Mouse (Mus musculus): ENCODE measurements around the gene Cel. TPM values are rescaled to one million over a fixed set of nuclear protein-coding genes. Genes with fewer than 3 reads are reported as not detected.
A peak's percentile ranks its signal among the peaks of the same experiment; 100 is the strongest.

Gene Cel
- total and polyA plus RNA-seq, 3 experiments: not detected

GRCm38 (mm10) chr2:28514489-28514888 lies 48.7 kb downstream of the Cel start:
- H3K4me3 ChIP-seq (ENCODE audit: control insufficient read depth in 1 of 2, insufficient read depth in 1 of 2, low read depth in 2 of 2, low read length in 2 of 2): peak overlapping the region; percentile 14 to 91; a peak in 1 of 4 replicates
- peaks cover 2 to 14% of the 10 kb centered on the region in 2 experiments; a peak in 3 of 4 replicates for H3K4me1 ChIP-seq (ENCODE audit: control insufficient read depth in 1 of 2, insufficient read depth in 2 of 2, low read length in 2 of 2)
- no peak overlapping the region for H3K27ac ChIP-seq (ENCODE audit: control insufficient read depth, low read depth, low read length)
- H3K27me3 ChIP-seq (ENCODE audit: control insufficient read depth in 1 of 2, insufficient read depth in 2 of 2, low read length in 2 of 2): peaks cover 0 to 5% of the 10 kb centered on the region in 2 experiments; a peak in 3 of 4 replicates
- peak overlapping the region; percentile 23; the same call in 1 of the 2 replicates for H3K9ac ChIP-seq (ENCODE audit: control insufficient read depth, low read depth, low read length, poor library complexity, severe bottlenecking)
- TF ChIP-seq TAL1 (IDR thresholded peaks at IDR 0.05; ENCODE audit: low read length) (no peak), RAD21 (IDR thresholded peaks at IDR 0.05; ENCODE audit: low read depth, low read length) (peak; percentile 64), TBP (IDR thresholded peaks at IDR 0.05; ENCODE audit: low read depth, low read length) (no peak), SIN3A (IDR thresholded peaks at IDR 0.05; ENCODE audit: low read length) (peak; percentile 66), CTCF (IDR thresholded peaks at IDR 0.05 in 2 of 3, conservative IDR thresholded peaks at IDR 0.05 in 1 of 3; ENCODE audit: control insufficient read depth in 1 of 3, insufficient read depth in 1 of 3, low read depth in 2 of 3, low read length in 3 of 3, poor library complexity in 1 of 3, severe bottlenecking in 1 of 3) (peak; percentile 89 to 95 (median 92)), SMC3 (IDR thresholded peaks at IDR 0.05; ENCODE audit: low read depth, low read length) (peak; percentile 56), MAZ (IDR thresholded peaks at IDR 0.05; ENCODE audit: low read depth, low read length) (peak; percentile 86; the same call in 1 of the 2 replicates), ZC3H11A (IDR thresholded peaks at IDR 0.05; ENCODE audit: low read depth, low read length) (peak; percentile 23; the same call in 1 of the 2 replicates)
- no peaks in the 10 kb centered on the region; the same call in 1 of the 2 replicates for H3K79me2 ChIP-seq (ENCODE audit: control insufficient read depth, insufficient read depth, low read length, poor library complexity)
- no peaks in the 10 kb centered on the region for H3K9me3 ChIP-seq (replicated peaks; ENCODE audit: insufficient read depth, low read length)
- H3K36me3 ChIP-seq (ENCODE audit: control insufficient read depth in 1 of 2, insufficient read depth in 2 of 2, low read length in 2 of 2): peaks cover 0 to 5% of the 10 kb centered on the region in 2 experiments; a peak in 2 of 4 replicates
- peak; percentile 86 for DNase-seq (ENCODE audit: low read depth, low spot score)

- no peak overlapping the region for H3K27ac ChIP-seq (ENCODE audit: control insufficient read depth, low read depth, low read length)
- peaks cover 0 to 8% of the 10 kb centered on the region in 2 experiments; a peak in 3 of 4 replicates for H3K27me3 ChIP-seq (ENCODE audit: control insufficient read depth in 1 of 2, insufficient read depth in 2 of 2, low read length in 2 of 2)
- H3K79me2 ChIP-seq (ENCODE audit: control insufficient read depth, insufficient read depth, low read length, poor library complexity): no peaks in the 10 kb centered on the region; the same call in 1 of the 2 replicates
- peak overlapping the region; percentile 67 for H3K9ac ChIP-seq (ENCODE audit: control insufficient read depth, low read depth, low read length, poor library complexity, severe bottlenecking)
- H3K9me3 ChIP-seq (replicated peaks; ENCODE audit: insufficient read depth, low read length): no peaks in the 10 kb centered on the region
- peak overlapping the region; percentile 65 to 91 for H3K4me3 ChIP-seq (ENCODE audit: control insufficient read depth in 1 of 2, insufficient read depth in 1 of 2, low read depth in 2 of 2, low read length in 2 of 2)
- peaks cover 2 to 14% of the 10 kb centered on the region in 2 experiments; a peak in 3 of 4 replicates for H3K4me1 ChIP-seq (ENCODE audit: control insufficient read depth in 1 of 2, insufficient read depth in 2 of 2, low read length in 2 of 2)
- TF ChIP-seq JUND (IDR thresholded peaks at IDR 0.05; ENCODE audit: low read depth, low read length) (no peak), MAX (IDR thresholded peaks at IDR 0.05; ENCODE audit: low read length) (no peak), TAL1 (IDR thresholded peaks at IDR 0.05; ENCODE audit: low read length) (no peak), POLR2A (IDR thresholded peaks at IDR 0.05; ENCODE audit: control insufficient read depth in 1 of 2, insufficient read depth in 1 of 2, low read depth in 1 of 2, low read length in 2 of 2, poor library complexity in 1 of 2) (0 out of 4 replicates have a peak, but pooled peaks of 1 of the 2 experiments have one; percentile 14), ELF1 (IDR thresholded peaks at IDR 0.05; ENCODE audit: low read depth, low read length) (0 out of 2 replicates have a peak, but pooled peaks have one; percentile 17), TBP (IDR thresholded peaks at IDR 0.05; ENCODE audit: low read depth, low read length) (no peak), GABPA (IDR thresholded peaks at IDR 0.05; ENCODE audit: low read depth, low read length) (no peak), MAFK (IDR thresholded peaks at IDR 0.05; ENCODE audit: borderline replicate concordance, low read depth, low read length) (no peak), ZC3H11A (IDR thresholded peaks at IDR 0.05; ENCODE audit: low read depth, low read length) (no peak), SIN3A (IDR thresholded peaks at IDR 0.05; ENCODE audit: low read length) (peak; percentile 44; the same call in 1 of the 2 replicates), KAT2A (conservative IDR thresholded peaks at IDR 0.05; ENCODE audit: low read depth, low read length) (no peak), MAZ (IDR thresholded peaks at IDR 0.05; ENCODE audit: low read depth, low read length) (no peak), MXI1 (IDR thresholded peaks at IDR 0.05; ENCODE audit: low read depth, low read length) (no peak; the same call in 1 of the 2 replicates)
- peaks cover 0 to 5% of the 10 kb centered on the region in 2 experiments; a peak in 2 of 4 replicates for H3K36me3 ChIP-seq (ENCODE audit: control insufficient read depth in 1 of 2, insufficient read depth in 2 of 2, low read length in 2 of 2)
- DNase-seq (ENCODE audit: low read depth, low spot score): peak; percentile 63
These were observed 49.5 kb downstream of the Cel start for GRCm38 (mm10) chr2:28513431-28514370.
